ENCODE assay signal across 10 mouse cellular contexts in the genomic region with DNA sequence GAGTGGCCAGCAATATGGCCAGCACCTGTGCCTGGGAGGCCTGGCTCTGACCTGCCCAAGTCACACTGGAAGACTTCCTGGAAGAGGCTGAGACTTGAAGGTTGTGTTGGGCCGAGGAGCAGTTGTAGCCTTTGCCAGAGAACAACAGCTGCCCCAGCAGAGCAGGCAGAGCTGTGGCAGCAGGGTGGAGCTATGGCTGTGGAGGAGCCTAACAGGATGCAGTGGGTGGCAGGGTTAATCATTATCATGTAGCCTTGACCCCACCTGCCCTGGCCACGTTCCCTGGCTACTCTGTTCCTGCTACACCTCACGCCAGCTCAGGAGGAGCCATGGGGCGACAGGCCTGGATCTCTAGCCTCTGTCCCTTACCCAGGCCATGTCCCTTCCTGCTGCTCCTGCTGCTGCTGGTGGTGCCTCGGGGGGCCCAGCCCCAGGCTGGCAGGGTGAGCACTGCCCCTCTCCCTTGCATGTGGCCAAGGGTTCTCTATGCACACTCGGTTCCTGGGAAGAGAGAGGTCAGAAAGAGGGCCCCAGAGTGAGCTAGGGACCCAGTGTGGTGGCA. TPM values are rescaled to one million over a fixed set of nuclear protein-coding genes. Genes with fewer than 3 reads are reported as not detected.
A peak's percentile ranks its signal among the peaks of the same experiment; 100 is the strongest.
DNase-seq lines count a peak whose midpoint lies in the region; ATAC-seq lines count a peak whose summit lies in the region.
"Had no signal": no experiment of that assay in that cellular context is flagged by ENCODE, and none has a peak within 500 bp of the region (broad histone marks: within the 10 kb centered on the region; RNA-seq: fewer than 3 reads in every experiment).

TSS of gene Hgfac (plus strand) at position 242 of the 562 bp plus-strand sequence.

- peak within 1 kb of the TSS; percentile 58 for H3K9ac ChIP-seq in liver, embryonic 11.5 days (ENCODE audit: low read depth, low read length)
- H3K9ac ChIP-seq in stomach, embryonic 16.5 days (ENCODE audit: low read length), result peak within 1 kb of the TSS; percentile 46; the same call in 1 of the 2 replicates
- H3K9ac ChIP-seq in hindbrain, embryonic 11.5 days (ENCODE audit: low read depth, low read length), result no peak within 1 kb of the TSS
- H3K9ac ChIP-seq: forebrain, embryonic 13.5 days had no signal

- peak; percentile 62 for ATAC-seq in liver, embryonic 11.5 days (replicated peaks; ENCODE audit: low FRiP score)
- ATAC-seq in stomach, embryonic 16.5 days (ENCODE audit: insufficient read depth, low FRiP score), result peak; percentile 38; the same call in 1 of the 2 replicates
- no peak for ATAC-seq in hindbrain, embryonic 11.5 days (ENCODE audit: low FRiP score)
- ATAC-seq: forebrain, embryonic 13.5 days had no signal

- no peaks in the 10 kb centered on the region for H3K36me3 ChIP-seq in liver, embryonic 11.5 days (ENCODE audit: control insufficient read depth, insufficient read depth, low read length)
- no peaks in the 10 kb centered on the region for H3K36me3 ChIP-seq in stomach, embryonic 16.5 days (ENCODE audit: control insufficient read depth, insufficient read depth, low read length)
- H3K36me3 ChIP-seq in hindbrain, embryonic 11.5 days (ENCODE audit: control insufficient read depth, insufficient read depth, low read length), result no peaks in the 10 kb centered on the region

- H3K27me3 ChIP-seq in liver, embryonic 11.5 days (replicated peaks; ENCODE audit: control insufficient read depth, insufficient read depth, low read length), result no peaks in the 10 kb centered on the region
- no peaks in the 10 kb centered on the region for H3K27me3 ChIP-seq in stomach, embryonic 16.5 days (ENCODE audit: control insufficient read depth, insufficient read depth, low read length)
- no peaks in the 10 kb centered on the region for H3K27me3 ChIP-seq in hindbrain, embryonic 11.5 days (ENCODE audit: control insufficient read depth, insufficient read depth, low read length)
- H3K27me3 ChIP-seq: forebrain, embryonic 13.5 days had no signal

- peak within 1 kb of the TSS; percentile 66; the same call in 1 of the 2 replicates for H3K27ac ChIP-seq in liver, embryonic 11.5 days (ENCODE audit: low read depth, low read length)
- H3K27ac ChIP-seq in stomach, embryonic 16.5 days (ENCODE audit: low read length), result peak within 1 kb of the TSS; percentile 39; the same call in 1 of the 2 replicates
- H3K27ac ChIP-seq in hindbrain, embryonic 11.5 days (ENCODE audit: low read depth, low read length), result no peak within 1 kb of the TSS
- H3K27ac ChIP-seq: forebrain, embryonic 13.5 days had no signal

- no peaks in the 10 kb centered on the region for H3K4me1 ChIP-seq in liver, embryonic 11.5 days (replicated peaks; ENCODE audit: control insufficient read depth, insufficient read depth, low read length)
- peaks cover 3% of the 10 kb centered on the region; the same call in 1 of the 2 replicates for H3K4me1 ChIP-seq in stomach, embryonic 16.5 days (ENCODE audit: control insufficient read depth, insufficient read depth, low read length)
- no peaks in the 10 kb centered on the region for H3K4me1 ChIP-seq in hindbrain, embryonic 11.5 days (replicated peaks; ENCODE audit: control insufficient read depth, insufficient read depth, low read length)
- H3K4me1 ChIP-seq: forebrain, embryonic 13.5 days had no signal

- H3K4me3 ChIP-seq in liver, embryonic 11.5 days (ENCODE audit: low read depth, low read length), result peak within 1 kb of the TSS; percentile 16
- H3K4me3 ChIP-seq in stomach, embryonic 16.5 days (replicated peaks; ENCODE audit: low read length), result no peak within 1 kb of the TSS
- no peak within 1 kb of the TSS for H3K4me3 ChIP-seq in hindbrain, embryonic 11.5 days (ENCODE audit: low read depth, low read length)
- H3K4me3 ChIP-seq: forebrain, embryonic 13.5 days had no signal

- H3K4me2 ChIP-seq in liver, embryonic 11.5 days, result peak within 1 kb of the TSS; percentile 50
- no peak within 1 kb of the TSS for H3K4me2 ChIP-seq in stomach, embryonic 16.5 days (ENCODE audit: low read depth, low read length)
- H3K4me2 ChIP-seq in hindbrain, embryonic 11.5 days (replicated peaks; ENCODE audit: low read depth, low read length), result no peak within 1 kb of the TSS
- H3K4me2 ChIP-seq: forebrain, embryonic 13.5 days had no signal

- DNase-seq in urinary bladder, adult 18-20 months (ENCODE audit: low spot score in 2 of 2), result peak; percentile 58 to 62
- DNase-seq in urinary bladder, postnatal 4 days (ENCODE audit: low spot score in 2 of 2), result no peak
- DNase-seq in kidney, adult 8-10 months, result peak; percentile 94 to 95
- peak; percentile 52 for DNase-seq in liver, embryonic 11.5 days (ENCODE audit: low spot score)
- DNase-seq in hindbrain, embryonic 11.5 days (ENCODE audit: low spot score), result no peak
- DNase-seq in layer of hippocampus, adult 9-11 months, result no peak
- no peak for DNase-seq in layer of hippocampus, adult 8-10 months (ENCODE audit: low spot score in 2 of 2)
- DNase-seq: right cerebral cortex, postnatal 4 days had no signal

- WGBS in liver, embryonic 11.5 days, result 39% methylated on average over 6 of the region's 6 CpGs
- 30% methylated on average over 6 of the region's 6 CpGs for WGBS in stomach, embryonic 16.5 days
- WGBS in hindbrain, embryonic 11.5 days, result 59% methylated on average over 6 of the region's 6 CpGs

- no peaks in the 10 kb centered on the region for H3K9me3 ChIP-seq in liver, embryonic 11.5 days (ENCODE audit: control insufficient read depth, low read length)
- no peaks in the 10 kb centered on the region for H3K9me3 ChIP-seq in stomach, embryonic 16.5 days (replicated peaks; ENCODE audit: control insufficient read depth, low read length)
- H3K9me3 ChIP-seq in hindbrain, embryonic 11.5 days (ENCODE audit: control insufficient read depth, low read length), result no peaks in the 10 kb centered on the region
- H3K9me3 ChIP-seq: forebrain, embryonic 13.5 days had no signal

RNA-seq across cellular contexts. Expression of gene Hgfac, which starts in this region (rescaled TPM):
- polyA plus RNA-seq in liver, embryonic 11.5 days (2014; fragmentation: Nextera tagmentation; extraction: Ambion mirVana), result 33.7 and 38.0 TPM in 2 replicates
- 7.7 and 8.2 TPM in 2 replicates for polyA plus RNA-seq in stomach, embryonic 16.5 days (2015; fragmentation: Nextera tagmentation; extraction: Ambion mirVana)
- polyA plus RNA-seq in hindbrain, embryonic 11.5 days (2014; fragmentation: Nextera tagmentation; extraction: Ambion mirVana), result 0.34 and 0.47 TPM in 2 replicates
- total RNA-seq in layer of hippocampus, adult 8-10 months (2022), result 1 to 10 TPM in 2 of 4 experiments, under 1 TPM in 2; 0.57 to 1.2 (median 0.90) TPM

Comparison
In these comparisons a context has a peak if more than half of its experiments do, and no peak if none do; other contexts are left out.
1. DNase-seq: peak in urinary bladder, adult 18-20 months (2 of 2), kidney, adult 8-10 months (2 of 2) and liver, embryonic 11.5 days (single experiment); none in urinary bladder, postnatal 4 days (0 of 2), hindbrain, embryonic 11.5 days (single experiment), layer of hippocampus, adult 9-11 months (single experiment) and layer of hippocampus, adult 8-10 months (0 of 2).